8 mouse cellular contexts compared by ENCODE assay signal in genomic region chr9:110684100-110684831, GRCm38 (mm10). TPM values are rescaled to one million over a fixed set of nuclear protein-coding genes. Genes with fewer than 3 reads are reported as not detected.
A peak's percentile ranks its signal among the peaks of the same experiment; 100 is the strongest.
DNase-seq lines count a peak whose midpoint lies in the region; ATAC-seq lines count a peak whose summit lies in the region.

No protein-coding gene starts in this region.

- ATAC-seq in embryonic facial prominence, embryonic 14.5 days (ENCODE audit: low read depth) = peak; percentile 65

- 67% methylated on average over 6 of the region's 6 CpGs for WGBS in embryonic facial prominence, embryonic 14.5 days
- WGBS in large intestine, adult 2 months = 24% methylated on average over 6 of the region's 6 CpGs

- peak; percentile 5 for DNase-seq in thymus, postnatal 25 days
- DNase-seq in thymus, adult 18-20 months = no peak
- DNase-seq in embryonic facial prominence, embryonic 14.5 days (ENCODE audit: low spot score) = peak; percentile 94
- peak; percentile 76 to 81 for DNase-seq in heart, postnatal 14 days
- peak; percentile 94 for DNase-seq in large intestine, adult 2 months (ENCODE audit: low read depth, low spot score)
- DNase-seq in lung, postnatal 14 days = peak; percentile 91
- DNase-seq in skeletal muscle tissue, adult 2 months (ENCODE audit: low read depth, low spot score) = peak; percentile 59
- no peak for DNase-seq in T-cell, adult 2 months (ENCODE audit: low spot score)

- intact Hi-C loops in heart, postnatal 14 days (cut with DNase I) = no loop called here

- H3K4me3 ChIP-seq in embryonic facial prominence, embryonic 14.5 days (ENCODE audit: low read depth, low read length) = no peak overlapping the region

- H3K4me2 ChIP-seq in embryonic facial prominence, embryonic 14.5 days (ENCODE audit: low read depth, low read length) = no peak overlapping the region

- no peaks in the 10 kb centered on the region for H3K9me3 ChIP-seq in embryonic facial prominence, embryonic 14.5 days (ENCODE audit: control insufficient read depth, low read length)

- H3K36me3 ChIP-seq in embryonic facial prominence, embryonic 14.5 days (ENCODE audit: control insufficient read depth, insufficient read depth, low read length) = no peaks in the 10 kb centered on the region

- H3K9ac ChIP-seq in embryonic facial prominence, embryonic 14.5 days (ENCODE audit: low read depth, low read length) = no peak overlapping the region

- no peaks in the 10 kb centered on the region for H3K27me3 ChIP-seq in embryonic facial prominence, embryonic 14.5 days (replicated peaks; ENCODE audit: control insufficient read depth, insufficient read depth, low read length)

- H3K27ac ChIP-seq in embryonic facial prominence, embryonic 14.5 days (replicated peaks; ENCODE audit: low read depth, low read length) = peak overlapping the region; percentile 65

- H3K4me1 ChIP-seq in embryonic facial prominence, embryonic 14.5 days (ENCODE audit: control insufficient read depth, insufficient read depth, low read length) = peaks cover 18% of the 10 kb centered on the region

RNA-seq across cellular contexts. Expression of gene Ccdc12, which starts 28.0 kb away (rescaled TPM):
- polyA plus RNA-seq in embryonic facial prominence, embryonic 14.5 days (2014; fragmentation: Nextera tagmentation; extraction: Ambion mirVana) = 104 and 107 TPM in 2 replicates
- total RNA-seq in heart, postnatal 14 days (2021) = 10 to 100 TPM; 65.4 to 68.1 TPM
- polyA plus RNA-seq in large intestine, adult 2 months (2012; rRNA removed) = 128 and 129 TPM in 2 replicates

RNA-seq across cellular contexts. Expression of gene Nbeal2, which starts 30.3 kb away (rescaled TPM):
- 2.0 and 3.6 TPM in 2 replicates for polyA plus RNA-seq in embryonic facial prominence, embryonic 14.5 days (2014; fragmentation: Nextera tagmentation; extraction: Ambion mirVana)
- 10 to 100 TPM; 10.4 to 12.0 TPM for total RNA-seq in heart, postnatal 14 days (2021)
- polyA plus RNA-seq in large intestine, adult 2 months (2012; rRNA removed) = 19.3 and 25.2 TPM in 2 replicates

RNA-seq across cellular contexts. Expression of gene Myl3, which starts 57.4 kb away (rescaled TPM):
- 39.1 and 53.6 TPM in 2 replicates for polyA plus RNA-seq in embryonic facial prominence, embryonic 14.5 days (2014; fragmentation: Nextera tagmentation; extraction: Ambion mirVana)
- over 10,000 TPM; 11,266 to 12,112 TPM for total RNA-seq in heart, postnatal 14 days (2021)
- polyA plus RNA-seq in large intestine, adult 2 months (2012; rRNA removed) = 0.17 TPM in 1 of 2 replicates, not detected in the other

Comparison
In these comparisons a context has a peak if more than half of its experiments do, and no peak if none do; other contexts are left out.
1. DNase-seq: peak in thymus, postnatal 25 days (single experiment), embryonic facial prominence, embryonic 14.5 days (single experiment), heart, postnatal 14 days (2 of 2), large intestine, adult 2 months (single experiment), lung, postnatal 14 days (single experiment) and skeletal muscle tissue, adult 2 months (single experiment); none in thymus, adult 18-20 months (0 of 2) and T-cell, adult 2 months (single experiment).
2. RNA of gene Myl3, which starts 57.4 kb away (polyA plus RNA-seq): 39.1 to 53.6 TPM in embryonic facial prominence, embryonic 14.5 days; 0.17 TPM in large intestine, adult 2 months; every median in the first group is over 10 times any median in the second.